9 mouse cellular contexts compared by ENCODE assay signal in the genomic region with DNA sequence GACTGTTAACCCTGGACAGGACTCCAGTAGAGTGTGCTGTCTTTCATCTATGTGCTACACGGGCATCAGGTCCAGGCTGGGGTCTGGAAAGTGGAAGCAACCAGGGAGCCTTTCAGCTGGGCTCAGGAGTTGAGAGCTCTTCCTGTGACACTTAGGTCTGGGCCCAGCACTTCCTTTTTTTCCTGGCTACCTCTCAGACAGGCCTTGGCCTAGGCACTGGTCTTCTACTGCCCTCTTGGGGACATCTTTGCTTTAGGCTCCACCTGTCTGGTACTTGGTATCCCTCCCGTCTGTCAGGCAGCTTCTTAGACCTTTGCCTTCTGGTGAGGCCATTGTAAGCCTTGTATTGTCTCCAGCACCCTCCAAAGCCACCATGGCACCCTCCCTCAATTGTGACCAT. TPM values are rescaled to one million over a fixed set of nuclear protein-coding genes. Genes with fewer than 3 reads are reported as not detected.
A peak's percentile ranks its signal among the peaks of the same experiment; 100 is the strongest.
DNase-seq lines count a peak whose midpoint lies in the region; ATAC-seq and TF ChIP-seq lines count a peak whose summit lies in the region.
"Had no signal": no experiment of that assay in that cellular context is flagged by ENCODE, and none has a peak within 500 bp of the region (broad histone marks: within the 10 kb centered on the region; RNA-seq: fewer than 3 reads in every experiment).

No protein-coding gene starts in this region.

- H3K36me3 ChIP-seq in limb, embryonic 14.5 days (ENCODE audit: control insufficient read depth, insufficient read depth, low read length) = no peaks in the 10 kb centered on the region
- H3K36me3 ChIP-seq: midbrain, embryonic 12.5 days had no signal

- H3K9me3 ChIP-seq in limb, embryonic 14.5 days (ENCODE audit: control insufficient read depth, low read length) = no peaks in the 10 kb centered on the region
- H3K9me3 ChIP-seq: midbrain, embryonic 12.5 days had no signal

- 49% methylated on average over 2 of the region's 2 CpGs for WGBS in limb, embryonic 14.5 days

- H3K27ac ChIP-seq in left cerebral cortex, adult 2 months = no peak overlapping the region
- no peak overlapping the region for H3K27ac ChIP-seq in limb, embryonic 14.5 days (replicated peaks; ENCODE audit: low read depth, low read length)
- H3K27ac ChIP-seq: midbrain, embryonic 12.5 days had no signal

- H3K9ac ChIP-seq in limb, embryonic 14.5 days (ENCODE audit: low read depth, low read length, severe bottlenecking) = no peak overlapping the region
- H3K9ac ChIP-seq: midbrain, embryonic 12.5 days had no signal

- no peaks in the 10 kb centered on the region for H3K27me3 ChIP-seq in limb, embryonic 14.5 days (ENCODE audit: control insufficient read depth, insufficient read depth, low read length)
- H3K27me3 ChIP-seq: midbrain, embryonic 12.5 days had no signal

- intact Hi-C loops in left cerebral cortex, adult 2 months (cut with DNase I) = loop anchor here (1.0 kb wide), 1 partner anchor 68 kb away; no protein-coding TSS in a partner anchor
- intact Hi-C loops in heart, postnatal 36 days (cut with DNase I) = loop anchor here (1.0 to 5.0 kb wide), 3 partner anchors 68 to 294 kb away; no protein-coding TSS in a partner anchor

- TF ChIP-seq CTCF in left cerebral cortex, adult 2 months (IDR thresholded peaks at IDR 0.05) = peak; percentile 62

- H3K4me1 ChIP-seq in limb, embryonic 14.5 days (ENCODE audit: control insufficient read depth, insufficient read depth, low read length) = peaks cover 13% of the 10 kb centered on the region

- H3K4me3 ChIP-seq in left cerebral cortex, adult 2 months = no peak overlapping the region
- H3K4me3 ChIP-seq in limb, embryonic 14.5 days (replicated peaks; ENCODE audit: low read length) = no peak overlapping the region
- H3K4me3 ChIP-seq: midbrain, embryonic 12.5 days had no signal

- TF ChIP-seq POLR2A in limb, embryonic 14.5 days (IDR thresholded peaks at IDR 0.05; ENCODE audit: borderline replicate concordance, extremely low read depth, insufficient read depth, insufficient read length) = no peak

- H3K4me2 ChIP-seq in limb, embryonic 14.5 days (replicated peaks; ENCODE audit: low read depth, low read length, severe bottlenecking) = no peak overlapping the region
- H3K4me2 ChIP-seq: midbrain, embryonic 12.5 days had no signal

- no peak for DNase-seq in left cerebral cortex, adult 2 months (ENCODE audit: extremely low spot score in 1 of 2, low spot score in 2 of 2)
- DNase-seq in left cerebral cortex, adult 11 months (ENCODE audit: low spot score) = no peak
- DNase-seq in NIH3T3 (ENCODE audit: low read depth) = peak; percentile 71
- peak; percentile 71 for DNase-seq in embryo, embryonic 10 days (ENCODE audit: low spot score)
- DNase-seq in heart, postnatal 36 days = peak; percentile 62
- DNase-seq in limb, embryonic 14.5 days (ENCODE audit: low spot score) = peak; percentile 60
- DNase-seq in natural killer cell, adult 2 months (ENCODE audit: low spot score in 2 of 2) = peak; percentile 45 to 76
- no peak for DNase-seq in ovary, postnatal 10 days (ENCODE audit: low spot score)

- ATAC-seq in limb, embryonic 14.5 days (ENCODE audit: low FRiP score, low read depth) = no peak

RNA-seq across cellular contexts. Expression of gene Atp5mpl, which starts 20.1 kb away (rescaled TPM):
- 100 to 1,000 TPM; 328 to 341 TPM for total RNA-seq in left cerebral cortex, adult 2 months (2021)
- 1,000 to 10,000 TPM; 1,342 to 1,403 TPM for total RNA-seq in heart, postnatal 36 days (2021)
- 162 and 174 TPM in 2 replicates for polyA plus RNA-seq in limb, embryonic 14.5 days (2012; rRNA removed)
- polyA plus RNA-seq in limb, embryonic 14.5 days (2014; fragmentation: Nextera tagmentation; extraction: Ambion mirVana) = 598 and 677 TPM in 2 replicates

RNA-seq across cellular contexts. Expression of gene Tdrd9, which starts 24.6 kb away (rescaled TPM):
- under 1 TPM; 0.56 to 0.57 TPM for total RNA-seq in left cerebral cortex, adult 2 months (2021)
- under 1 TPM in 1 of 2 experiments, not detected in 1; 0.33 TPM for total RNA-seq in heart, postnatal 36 days (2021)
- polyA plus RNA-seq in limb, embryonic 14.5 days (2012; rRNA removed) = 0.78 and 0.81 TPM in 2 replicates
- polyA plus RNA-seq in limb, embryonic 14.5 days (2014; fragmentation: Nextera tagmentation; extraction: Ambion mirVana) = 0.23 and 0.40 TPM in 2 replicates

RNA-seq across cellular contexts. Expression of gene Rd3l, which starts 34.4 kb away (rescaled TPM):
- under 1 TPM in 1 of 2 experiments, not detected in 1; 0.50 TPM for total RNA-seq in left cerebral cortex, adult 2 months (2021)
- total RNA-seq in heart, postnatal 36 days (2021) = under 1 TPM in 1 of 2 experiments, not detected in 1; 0.65 TPM
- not detected in 2 replicates for polyA plus RNA-seq in limb, embryonic 14.5 days (2012; rRNA removed)
- not detected in 2 replicates for polyA plus RNA-seq in limb, embryonic 14.5 days (2014; fragmentation: Nextera tagmentation; extraction: Ambion mirVana)
- polyA plus RNA-seq: midbrain, embryonic 12.5 days had no signal

RNA-seq across cellular contexts. Expression of gene Ppp1r13b, which starts 38.8 kb away (rescaled TPM):
- 10 to 100 TPM; 59.4 to 61.0 TPM for total RNA-seq in left cerebral cortex, adult 2 months (2021)
- 10 to 100 TPM; 19.7 to 20.3 TPM for total RNA-seq in heart, postnatal 36 days (2021)
- polyA plus RNA-seq in limb, embryonic 14.5 days (2012; rRNA removed) = 16.8 and 18.5 TPM in 2 replicates
- polyA plus RNA-seq in limb, embryonic 14.5 days (2014; fragmentation: Nextera tagmentation; extraction: Ambion mirVana) = 17.3 and 19.4 TPM in 2 replicates

Comparison
In these comparisons a context has a peak if more than half of its experiments do, and no peak if none do; other contexts are left out.
1. DNase-seq: peak in NIH3T3 (single experiment), embryo, embryonic 10 days (single experiment), heart, postnatal 36 days (2 of 2), limb, embryonic 14.5 days (single experiment) and natural killer cell, adult 2 months (2 of 2); none in left cerebral cortex, adult 2 months (0 of 2), left cerebral cortex, adult 11 months (single experiment) and ovary, postnatal 10 days (single experiment).